Mouse (Mus musculus) lung, postnatal 0 days (tissue): ENCODE measurements around the gene Trp53i13. TPM values are rescaled to one million over a fixed set of nuclear protein-coding genes. Genes with fewer than 3 reads are reported as not detected.

Experiments used
- ATAC-seq: fragments of 200-750 bp; cut with Nextera tagmentation; 2 replicates; pipeline ENCODE4 v1.8.0; 2017; ENCODE audit warnings: moderate library complexity
- DNase-seq: peaks from one replicate; pipeline ENCODE4 v3.0.0-alpha.2; 2016; ENCODE audit warnings: low spot score
- H3K27ac ChIP-seq: fragments of 300-500 bp; sonication (generic); 2 replicates; pipeline ENCODE4 v1.5.1; 2014; ENCODE audit warnings: antibody characterized with exemption, mild to moderate bottlenecking, low read length, mixed read lengths
- H3K27me3 ChIP-seq: fragments of 300-500 bp; sonication (generic); replicated peaks from 2 replicates; pipeline ENCODE4 v1.6.1; 2014; ENCODE audit warnings: low read length, mixed read lengths; ENCODE audit not compliant: insufficient read depth
- H3K36me3 ChIP-seq: fragments of 300-500 bp; sonication (generic); 2 replicates; pipeline ENCODE4 v1.6.1; 2014; ENCODE audit warnings: low read length, mixed read lengths; ENCODE audit not compliant: insufficient read depth
- H3K4me1 ChIP-seq: fragments of 300-500 bp; sonication (generic); 2 replicates; pipeline ENCODE4 v1.6.1; 2014; ENCODE audit warnings: antibody characterized with exemption, low read depth, low read length, mixed read lengths; ENCODE audit not compliant: insufficient read depth
- H3K4me2 ChIP-seq: fragments of 300-500 bp; sonication (generic); replicated peaks from 2 replicates; pipeline ENCODE4 v1.6.1; 2014; ENCODE audit warnings: low read depth, mild to moderate bottlenecking, low read length, moderate library complexity, mixed read lengths
- H3K4me3 ChIP-seq: fragments of 300-500 bp; sonication (generic); 2 replicates; pipeline ENCODE4 v1.5.1; 2014; ENCODE audit warnings: low read depth, low read length
- H3K9ac ChIP-seq: fragments of 300-500 bp; sonication (generic); replicated peaks from 2 replicates; pipeline ENCODE4 v1.6.1; 2014; ENCODE audit warnings: low read depth, mild to moderate bottlenecking
- H3K9me3 ChIP-seq: fragments of 300-500 bp; sonication (generic); 2 replicates; pipeline ENCODE4 v1.6.1; 2016; ENCODE audit warnings: low read length, mixed read lengths
- CTCF ChIP-seq: IDR thresholded peaks from 2 replicates; pipeline ENCODE4 v1.5.1; 2016; ENCODE audit warnings: antibody characterized with exemption, mild to moderate bottlenecking
- EP300 ChIP-seq: IDR thresholded peaks from 2 replicates; pipeline ENCODE4 v1.6.1; 2016; ENCODE audit warnings: antibody characterized with exemption, mild to moderate bottlenecking, control low read depth
- WGBS: fragments of 180-500 bp; shearing (Covaris S2); extraction: QIAGEN DNeasy Blood & Tissue Kit; methylation state at CpG from one replicate; pipeline ENCODE4 v1.1.7; 2014; 5-methylcytosine and 5-hydroxymethylcytosine counted together
- polyA plus RNA-seq: library from polyadenylated mRNA; unstranded; fragments of >200 nt; fragmentation: Nextera tagmentation; extraction: Ambion mirVana; gene quantifications from 2 replicates; pipeline ENCODE4 v1.2.1, GENCODE M21; 2015

Gene Trp53i13
- polyA plus RNA-seq, 1 experiment from 2014 or later, result 32.9 TPM

GRCm38 (mm10) chr11:77462283-77463100 lies 53.3 kb downstream of the Trp53i13 start, which contains the start of gene Coro6:
Gene Coro6 (plus strand): TSS chr11:77462411.
- under 1% methylated on average over 55 of the region's 73 CpGs for WGBS
- no peak for TF ChIP-seq CTCF
- TF ChIP-seq EP300, result no peak
- ATAC-seq (peak; percentile 85), DNase-seq (peak; percentile 75)
- H3K9me3 ChIP-seq, result no peaks in the 10 kb centered on the region
- H3K4me1 ChIP-seq, result peaks cover 6% of the 10 kb centered on the region; the same call in 1 of the 2 replicates
- peak within 1 kb of the TSS; percentile 86 for H3K4me2 ChIP-seq
- H3K36me3 ChIP-seq, result no peaks in the 10 kb centered on the region
- H3K27me3 ChIP-seq, result peaks cover 26% of the 10 kb centered on the region; the same call in 1 of the 2 replicates
- peak within 1 kb of the TSS; percentile 51 for H3K4me3 ChIP-seq
- H3K27ac ChIP-seq, result no peak within 1 kb of the TSS
- H3K9ac ChIP-seq, result no peak within 1 kb of the TSS

DNA sequence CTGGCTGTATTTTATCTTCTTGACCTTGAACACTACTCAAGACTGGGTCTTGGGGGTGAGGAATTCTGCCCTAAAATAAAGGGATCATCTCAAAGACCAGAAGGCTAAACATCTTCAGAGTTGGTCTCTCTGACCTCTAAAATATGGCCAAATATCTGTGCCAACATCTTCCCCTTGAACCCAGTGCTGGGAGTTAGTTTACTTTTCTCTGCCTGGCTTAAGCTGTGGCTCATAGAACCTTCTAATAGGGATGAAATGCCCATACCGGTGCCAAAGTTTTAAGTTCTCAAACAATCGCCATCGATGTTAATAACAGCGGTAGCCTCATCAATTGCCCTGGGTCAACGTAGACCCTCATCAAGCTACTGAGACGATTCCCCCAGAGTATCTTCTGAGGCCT lies 53.9 kb downstream of the Trp53i13 start:
- no peak overlapping the region for H3K27ac ChIP-seq

More for the DNA sequence above, 53.9 kb downstream of the Trp53i13 start:
- Histone ChIP-seq H3K4me3 (peak overlapping the region; percentile 51), H3K4me2 (peak overlapping the region; percentile 86), H3K27me3 (peaks cover 21% of the 10 kb centered on the region; the same call in 1 of the 2 replicates), H3K4me1 (peaks cover 5% of the 10 kb centered on the region; the same call in 1 of the 2 replicates), H3K9me3 (no peaks in the 10 kb centered on the region), H3K36me3 (no peaks in the 10 kb centered on the region), H3K9ac (no peak overlapping the region)
- 4% methylated on average over 6 of the region's 6 CpGs for WGBS
- no peak for DNase-seq
- ATAC-seq, result no peak
- TF ChIP-seq EP300 (no peak), CTCF (no peak)

Other genes with a start within 250 kb of the Trp53i13 start
- gene Coro6, start 53.6 kb downstream of the Trp53i13 start, polyA plus RNA-seq, result 0.26 and 0.45 TPM in 2 replicates
- 1.9 and 2.2 TPM in 2 replicates for gene Ankrd13b, start 26.3 kb downstream of the Trp53i13 start, polyA plus RNA-seq
- gene Git1, start 22.4 kb downstream of the Trp53i13 start, polyA plus RNA-seq, result 12.3 and 12.6 TPM in 2 replicates
- 4.1 and 4.3 TPM in 2 replicates for gene Abhd15, start 859 bp downstream of the Trp53i13 start, polyA plus RNA-seq
- gene Gm10392, start 3.2 kb upstream of the Trp53i13 start, polyA plus RNA-seq, result 0.07 and 0.13 TPM in 2 replicates
- gene Taok1, start 91.8 kb upstream of the Trp53i13 start, polyA plus RNA-seq, result 18.4 and 21.4 TPM in 2 replicates
- gene Nufip2, start 170.2 kb upstream of the Trp53i13 start, polyA plus RNA-seq, result 4.1 and 5.2 TPM in 2 replicates
- gene Cryba1, start 209.3 kb upstream of the Trp53i13 start, polyA plus RNA-seq, result not detected in 2 replicates
- gene Myo18a, start 247.3 kb upstream of the Trp53i13 start, polyA plus RNA-seq, result 21.6 and 33.3 TPM in 2 replicates